Mouse (Mus musculus) small intestine, adult 2 months (tissue): ENCODE data around the gene Fam167b. TPM values are rescaled to one million over a fixed set of nuclear protein-coding genes. Genes with fewer than 3 reads are reported as not detected.

Experiments used
- H3K27ac ChIP-seq: fragments of 200-500 bp; 2 replicates; pipeline ENCODE4 v1.5.1; 2012; ENCODE audit warnings: low read depth, low read length, control low read depth, inconsistent platforms; ENCODE audit not compliant: insufficient read depth
- H3K27me3 ChIP-seq: fragments of 200-500 bp; 2 replicates; pipeline ENCODE4 v1.6.1; 2012; ENCODE audit warnings: mild to moderate bottlenecking, moderate library complexity, low read length, inconsistent platforms; ENCODE audit not compliant: control insufficient read depth, insufficient read depth
- H3K36me3 ChIP-seq: fragments of 200-500 bp; 2 replicates; pipeline ENCODE4 v1.6.1; 2012; ENCODE audit warnings: mild to moderate bottlenecking, low read length, control low read depth, inconsistent platforms; ENCODE audit not compliant: control insufficient read depth, insufficient read depth
- H3K4me1 ChIP-seq: fragments of 200-500 bp; 2 replicates; pipeline ENCODE4 v1.6.1; 2012; ENCODE audit warnings: low read length, inconsistent platforms, mixed read lengths; ENCODE audit not compliant: control insufficient read depth, insufficient read depth, insufficient read length
- H3K4me3 ChIP-seq: fragments of 200-500 bp; 2 replicates; pipeline ENCODE4 v1.5.1; 2012; ENCODE audit warnings: low read depth, mild to moderate bottlenecking, control low read depth, inconsistent platforms, low read length, moderate library complexity
- CTCF ChIP-seq: fragments of 200-500 bp; IDR thresholded peaks from 2 replicates; pipeline ENCODE4 v1.5.1; 2012; ENCODE audit warnings: low read depth, mild to moderate bottlenecking, control low read depth, inconsistent platforms, low read length, moderate library complexity, mixed read lengths; ENCODE audit not compliant: insufficient replicate concordance, insufficient read length; ENCODE audit errors: extremely low read depth
- POLR2A ChIP-seq: fragments of 200-500 bp; IDR thresholded peaks from 2 replicates; pipeline ENCODE4 v1.6.1; 2012; ENCODE audit warnings: low read depth, mild to moderate bottlenecking, control low read depth, inconsistent platforms, low read length, moderate library complexity
- WGBS: fragments of 180-500 bp; shearing (Covaris S2); methylation state at CpG from one replicate; pipeline ENCODE4 v1.1.7; 2018; 5-methylcytosine and 5-hydroxymethylcytosine counted together
- polyA plus RNA-seq: library from polyadenylated mRNA; depleted of rRNA; stranded (reverse); fragments of >200 nt; gene quantifications from 2 replicates; pipeline ENCODE4 v1.2.3, GENCODE M21; 2012; rRNA removed

Fam167b gene
- polyA plus RNA-seq: 0.65 and 1.3 TPM in 2 replicates

DNA sequence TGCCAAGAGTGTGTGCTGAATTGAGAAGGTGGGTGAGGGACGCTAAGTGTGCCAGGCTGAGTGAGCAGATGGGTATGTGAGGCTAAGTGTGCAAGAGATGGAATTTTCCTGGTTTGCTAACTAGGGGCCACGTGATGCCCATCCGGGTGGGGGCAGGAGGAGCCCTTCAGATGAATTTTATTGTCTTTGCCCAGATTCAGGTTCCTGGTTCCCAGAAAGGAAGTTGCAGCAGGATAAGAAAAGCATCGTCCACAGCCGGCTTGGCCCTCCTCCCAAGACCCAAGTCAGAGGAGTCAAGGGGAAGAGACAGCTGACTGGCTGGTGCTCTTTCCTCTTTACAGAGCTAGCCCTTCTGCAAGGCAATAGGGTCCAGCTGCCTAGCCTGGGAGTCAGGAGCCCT lies at the start of gene Fam167b:
Gene Fam167b, minus strand, starts transcription at position 84 of the 400 bp plus-strand sequence.
- Histone ChIP-seq H3K4me3 (no peak within 1 kb of the TSS), H3K4me1 (no peaks in the 10 kb centered on the region; the same call in 1 of the 2 replicates), H3K27ac (no peak within 1 kb of the TSS), H3K27me3 (no peaks in the 10 kb centered on the region), H3K36me3 (no peaks in the 10 kb centered on the region)
- 71% methylated on average over 5 of the region's 5 CpGs for WGBS
- TF ChIP-seq POLR2A (no peak), CTCF (no peak)

DNA sequence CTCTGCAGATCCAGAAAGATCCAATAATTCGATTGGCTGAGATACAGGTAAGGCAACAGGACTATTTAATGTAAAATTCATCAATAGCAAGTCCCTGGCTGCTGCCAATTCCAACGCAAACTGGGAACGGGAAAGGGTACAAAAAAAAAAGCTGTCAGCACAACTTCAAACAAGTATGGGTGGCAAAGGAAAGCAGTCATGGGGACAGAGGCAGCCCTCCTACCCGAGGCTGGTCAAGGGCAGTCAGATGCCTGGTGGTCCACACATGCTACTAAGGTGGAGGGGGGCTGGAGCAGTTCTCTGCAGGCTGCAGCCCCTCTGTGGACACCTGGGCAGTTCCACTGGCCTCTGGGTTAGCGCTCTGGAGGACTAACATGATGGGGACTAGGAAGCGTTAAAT lies 47.7 kb upstream of the Fam167b start:
- H3K4me1 ChIP-seq: peaks cover 9% of the 10 kb centered on the region
- no peaks in the 10 kb centered on the region for H3K27me3 ChIP-seq
- 79% methylated on average over 6 of the region's 6 CpGs for WGBS
- no peak overlapping the region for H3K27ac ChIP-seq
- H3K4me3 ChIP-seq: no peak overlapping the region
- TF ChIP-seq CTCF: no peak
- TF ChIP-seq POLR2A: no peak
- peaks cover 32% of the 10 kb centered on the region for H3K36me3 ChIP-seq

DNA sequence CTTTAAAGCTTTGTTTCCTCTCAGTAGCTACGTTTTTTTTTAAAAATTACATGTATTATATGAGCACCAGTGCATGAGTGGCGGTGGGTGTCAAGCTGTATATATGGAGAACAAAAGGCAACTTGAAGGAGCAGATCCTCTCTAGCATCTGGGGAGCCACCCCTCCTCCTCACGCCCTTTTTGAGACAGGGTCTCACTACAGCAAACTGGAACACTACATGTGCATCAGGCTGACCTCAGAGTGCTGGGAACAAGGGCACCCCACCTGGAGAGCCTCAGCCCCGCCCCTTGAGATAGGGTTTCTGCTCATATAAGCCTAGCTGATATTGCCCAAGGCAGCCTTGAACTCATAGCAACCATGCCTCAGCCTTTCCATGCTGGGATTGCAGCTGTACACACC lies 47.1 kb upstream of the Fam167b start:
- Histone ChIP-seq H3K27ac (no peak overlapping the region), H3K27me3 (no peaks in the 10 kb centered on the region), H3K4me1 (peaks cover 9% of the 10 kb centered on the region), H3K36me3 (peaks cover 27% of the 10 kb centered on the region), H3K4me3 (no peak overlapping the region)
- TF ChIP-seq CTCF (no peak), POLR2A (no peak)
- WGBS: 60% methylated on average over 4 of the region's 4 CpGs

DNA sequence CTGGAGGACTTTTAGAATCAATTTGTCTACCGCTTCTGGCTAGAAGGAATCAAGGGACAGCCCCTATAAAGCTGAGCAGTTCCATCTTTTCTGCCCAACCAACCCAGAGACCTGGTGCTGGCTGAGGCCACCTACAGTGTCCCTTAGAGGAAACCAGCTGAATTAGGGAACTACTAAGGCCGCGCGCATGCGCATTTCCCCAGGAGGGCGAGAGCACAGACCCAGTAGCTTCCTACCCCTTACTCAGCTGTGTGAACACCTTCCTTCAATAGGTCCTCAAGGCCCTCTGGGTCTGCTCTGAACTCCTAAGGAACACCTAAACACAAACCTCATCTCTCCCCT lies 46.7 kb upstream of the Fam167b start:
- WGBS: 13% methylated on average over 6 of the region's 6 CpGs
- Histone ChIP-seq H3K4me3 (peak overlapping the region; percentile 71), H3K27ac (peak overlapping the region; percentile 38), H3K27me3 (no peaks in the 10 kb centered on the region), H3K36me3 (peaks cover 23% of the 10 kb centered on the region), H3K4me1 (peaks cover 9% of the 10 kb centered on the region)
- TF ChIP-seq POLR2A: no peak

DNA sequence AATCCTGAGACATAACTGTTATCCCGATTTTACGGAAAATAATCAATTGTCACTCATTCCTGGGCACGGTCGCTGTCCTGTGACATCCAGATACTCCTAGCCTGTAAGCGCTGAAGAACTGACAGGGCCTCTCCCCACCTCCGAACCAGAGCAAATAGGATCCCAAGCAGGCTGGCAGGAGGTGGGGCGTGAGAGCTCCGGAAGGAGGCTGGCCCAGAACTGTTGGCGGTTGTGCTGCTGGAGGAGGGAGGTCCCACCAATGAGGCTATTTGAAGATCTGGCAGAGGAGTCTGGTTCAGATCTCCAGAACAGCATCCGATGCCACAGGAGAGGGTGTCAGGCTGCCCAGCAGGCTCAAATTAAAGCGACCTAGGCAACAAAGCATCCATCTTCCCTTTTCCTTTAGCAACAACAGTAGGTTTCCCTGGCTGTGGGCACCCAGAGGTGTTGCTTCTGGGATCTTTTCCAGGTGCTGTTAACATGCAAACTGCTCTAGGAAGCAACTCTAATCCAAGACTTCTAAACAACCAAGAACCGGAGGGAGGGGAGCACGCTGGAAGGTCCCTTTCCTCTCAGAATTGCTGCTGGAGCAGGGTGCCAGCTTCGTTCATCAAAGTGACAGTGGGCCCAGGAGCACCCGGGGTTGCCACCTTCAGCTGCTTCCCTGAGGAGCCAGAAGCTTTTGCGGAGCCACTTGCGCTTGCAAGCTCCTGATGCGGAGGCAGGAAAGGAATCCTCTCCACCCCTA lies 46.1 kb upstream of the Fam167b start:
- 2% methylated on average over 18 of the region's 18 CpGs for WGBS

DNA sequence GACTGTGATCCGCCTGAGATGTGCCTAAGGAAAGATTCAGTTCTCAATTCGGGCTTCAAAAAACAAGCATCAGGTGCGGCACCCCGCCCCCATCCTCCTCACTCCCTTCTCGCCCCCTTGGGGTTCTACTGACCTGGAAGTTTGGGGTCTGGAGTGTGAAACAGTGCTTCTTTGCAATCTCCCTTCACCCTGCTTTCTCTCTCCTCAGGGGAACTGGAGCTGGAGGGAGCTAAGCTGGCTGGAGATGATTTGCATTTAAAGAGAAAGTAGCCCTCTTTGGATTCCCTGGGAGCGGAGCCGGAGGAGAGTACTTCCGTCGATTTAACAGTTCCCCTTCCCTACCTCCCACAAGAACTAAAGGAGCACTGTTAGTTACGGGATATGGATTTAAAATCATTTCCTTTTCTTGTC lies 45.3 kb upstream of the Fam167b start, which contains the start of gene Ccdc28b:
Gene Ccdc28b, minus strand, starts transcription at position 267 of the 411 bp plus-strand sequence.
- Histone ChIP-seq H3K36me3 (peaks cover 13% of the 10 kb centered on the region), H3K4me1 (peaks cover 9% of the 10 kb centered on the region), H3K4me3 (peak within 1 kb of the TSS; percentile 71), H3K27me3 (no peaks in the 10 kb centered on the region), H3K27ac (peak within 1 kb of the TSS; percentile 62)
- TF ChIP-seq POLR2A (peak; percentile 34; the same call in 1 of the 2 replicates), CTCF (no peak)
- WGBS: 1% methylated on average over 10 of the region's 10 CpGs

More for the DNA sequence above, 46.1 kb upstream of the Fam167b start:
- peak overlapping the region; percentile 62 for H3K27ac ChIP-seq
- peak overlapping the region; percentile 71 for H3K4me3 ChIP-seq
- no peak for TF ChIP-seq CTCF
- TF ChIP-seq POLR2A: peak; percentile 52; the same call in 1 of the 2 replicates
- no peaks in the 10 kb centered on the region for H3K27me3 ChIP-seq
- peaks cover 9% of the 10 kb centered on the region for H3K4me1 ChIP-seq
- H3K36me3 ChIP-seq: peaks cover 21% of the 10 kb centered on the region

DNA sequence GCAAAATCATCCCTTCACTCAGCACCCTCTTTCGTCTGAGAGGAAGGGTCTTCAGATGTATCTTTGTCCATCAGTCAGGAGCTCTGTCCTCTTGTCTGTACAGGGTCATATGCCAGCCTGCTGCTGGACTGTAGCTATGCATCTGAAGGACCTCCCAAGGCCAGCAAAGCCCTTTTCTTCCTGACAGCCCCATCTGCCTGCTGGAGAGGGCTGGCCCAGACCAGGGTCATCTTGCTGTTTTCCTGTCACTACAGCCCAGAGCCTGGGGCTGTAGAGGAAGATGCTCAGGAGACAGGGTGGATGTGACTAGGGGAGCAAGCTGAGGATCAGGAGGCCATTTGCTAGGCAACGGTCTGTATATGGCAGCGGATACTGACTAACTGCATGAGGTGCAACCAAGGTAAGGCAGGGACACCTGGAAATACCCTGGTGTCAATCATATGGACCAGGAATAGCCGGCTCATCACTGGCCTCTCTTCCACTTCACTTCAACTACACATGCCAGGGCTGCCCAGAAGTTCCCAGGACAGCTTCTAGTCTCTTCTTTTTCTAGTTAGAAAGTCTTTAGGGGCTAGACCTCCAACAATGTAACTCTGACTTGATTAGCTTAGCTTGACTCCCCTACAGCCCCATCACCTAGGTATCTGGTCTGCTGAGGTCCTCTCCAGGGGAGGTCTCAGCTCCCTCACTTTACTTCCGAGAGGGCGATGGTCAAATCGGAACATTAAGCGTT lies 44.6 kb upstream of the Fam167b start:
- Histone ChIP-seq H3K36me3 (peaks cover 6% of the 10 kb centered on the region), H3K27me3 (no peaks in the 10 kb centered on the region), H3K4me3 (peak overlapping the region; percentile 71), H3K4me1 (peaks cover 14% of the 10 kb centered on the region), H3K27ac (no peak overlapping the region)
- TF ChIP-seq POLR2A (no peak), CTCF (no peak)
- 26% methylated on average over 8 of the region's 8 CpGs for WGBS
